Comparison of ENCODE assay signal across 22 mouse cellular contexts in genomic region chr15:38169191-38169590, GRCm38 (mm10).
DNase-seq lines count a peak whose midpoint lies in the region; ATAC-seq and TF ChIP-seq lines count a peak whose summit lies in the region.
"Had no signal": no experiment of that assay in that cellular context is flagged by ENCODE, and none has a peak within 500 bp of the region (broad histone marks: within the 10 kb centered on the region; RNA-seq: fewer than 3 reads in every experiment).

No protein-coding gene starts in this region.

- no peaks in the 10 kb centered on the region for H3K36me3 ChIP-seq in heart, embryonic 13.5 days
- H3K36me3 ChIP-seq in lung, embryonic 14.5 days (ENCODE audit: insufficient read depth): no peaks in the 10 kb centered on the region
- no peaks in the 10 kb centered on the region for H3K36me3 ChIP-seq in limb, embryonic 10.5 days
- no peaks in the 10 kb centered on the region for H3K36me3 ChIP-seq in limb, embryonic 11.5 days (ENCODE audit: control insufficient read depth, insufficient read depth, low read length)
- H3K36me3 ChIP-seq in intestine, postnatal 0 days (ENCODE audit: control insufficient read depth, insufficient read depth): no peaks in the 10 kb centered on the region
- H3K36me3 ChIP-seq: embryonic facial prominence, embryonic 12.5 days; hindbrain, embryonic 13.5 days; liver, embryonic 12.5 days had no signal

- peak overlapping the region; percentile 53 for H3K4me2 ChIP-seq in heart, embryonic 13.5 days
- no peak overlapping the region for H3K4me2 ChIP-seq in lung, embryonic 14.5 days
- no peak overlapping the region for H3K4me2 ChIP-seq in limb, embryonic 11.5 days (ENCODE audit: low read depth, severe bottlenecking)
- no peak overlapping the region for H3K4me2 ChIP-seq in intestine, postnatal 0 days (replicated peaks; ENCODE audit: low read depth)
- H3K4me2 ChIP-seq: embryonic facial prominence, embryonic 12.5 days; hindbrain, embryonic 13.5 days; liver, embryonic 12.5 days had no signal

- H3K4me3 ChIP-seq in heart, embryonic 13.5 days: peak overlapping the region; percentile 11; the same call in 1 of the 2 replicates
- H3K4me3 ChIP-seq in lung, embryonic 14.5 days (ENCODE audit: low read depth, low read length): no peak overlapping the region
- no peak overlapping the region for H3K4me3 ChIP-seq in limb, embryonic 10.5 days
- H3K4me3 ChIP-seq in limb, embryonic 11.5 days (ENCODE audit: low read depth, low read length): no peak overlapping the region
- H3K4me3 ChIP-seq in intestine, postnatal 0 days (ENCODE audit: low read depth, low read length): no peak overlapping the region
- H3K4me3 ChIP-seq: embryonic facial prominence, embryonic 12.5 days; hindbrain, embryonic 13.5 days; liver, embryonic 12.5 days had no signal

- TF ChIP-seq CTCF in lung, embryonic 14.5 days (IDR thresholded peaks at IDR 0.05; ENCODE audit: low read depth): no peak
- no peak for TF ChIP-seq CTCF in intestine, postnatal 0 days (IDR thresholded peaks at IDR 0.05; ENCODE audit: low read depth)

- ATAC-seq in heart, embryonic 13.5 days (ENCODE audit: extremely low read depth, insufficient number of reproducible peaks, low FRiP score, low TSS enrichment): no peak
- 0 out of 2 replicates have a peak, but pooled peaks have one; percentile 4 for ATAC-seq in lung, embryonic 14.5 days (ENCODE audit: insufficient read depth)
- ATAC-seq in limb, embryonic 11.5 days (ENCODE audit: insufficient number of reproducible peaks, low FRiP score, low TSS enrichment, low read depth): no peak
- ATAC-seq in intestine, postnatal 0 days: no peak
- ATAC-seq: forebrain, embryonic 14.5 days; intestine, embryonic 16.5 days; liver, embryonic 12.5 days; liver, postnatal 0 days had no signal

- H3K9me3 ChIP-seq in heart, embryonic 13.5 days: no peaks in the 10 kb centered on the region
- no peaks in the 10 kb centered on the region for H3K9me3 ChIP-seq in lung, embryonic 14.5 days (ENCODE audit: low read depth, low read length)
- H3K9me3 ChIP-seq in limb, embryonic 10.5 days (replicated peaks): no peaks in the 10 kb centered on the region
- H3K9me3 ChIP-seq in limb, embryonic 11.5 days (ENCODE audit: control insufficient read depth, low read length): no peaks in the 10 kb centered on the region
- no peaks in the 10 kb centered on the region for H3K9me3 ChIP-seq in intestine, postnatal 0 days (ENCODE audit: control insufficient read depth)
- H3K9me3 ChIP-seq: embryonic facial prominence, embryonic 12.5 days; hindbrain, embryonic 13.5 days; liver, embryonic 12.5 days had no signal

- peaks cover 73% of the 10 kb centered on the region for H3K27me3 ChIP-seq in heart, embryonic 13.5 days (replicated peaks)
- H3K27me3 ChIP-seq in lung, embryonic 14.5 days (ENCODE audit: insufficient read depth, low read length): no peaks in the 10 kb centered on the region
- peaks cover 14% of the 10 kb centered on the region for H3K27me3 ChIP-seq in limb, embryonic 10.5 days (ENCODE audit: low read depth, poor library complexity, severe bottlenecking)
- no peaks in the 10 kb centered on the region; the same call in 1 of the 2 replicates for H3K27me3 ChIP-seq in limb, embryonic 11.5 days (ENCODE audit: control insufficient read depth, insufficient read depth, low read length)
- no peaks in the 10 kb centered on the region for H3K27me3 ChIP-seq in intestine, postnatal 0 days (replicated peaks; ENCODE audit: control insufficient read depth, insufficient read depth, low read length)
- H3K27me3 ChIP-seq: embryonic facial prominence, embryonic 12.5 days; hindbrain, embryonic 13.5 days had no signal

- 0 out of 2 replicates have a peak overlapping the region, but pooled peaks have one; percentile 17 for H3K27ac ChIP-seq in heart, embryonic 13.5 days (replicated peaks)
- no peak overlapping the region for H3K27ac ChIP-seq in lung, embryonic 14.5 days (ENCODE audit: low read depth)
- H3K27ac ChIP-seq in limb, embryonic 10.5 days: 0 out of 2 replicates have a peak overlapping the region, but pooled peaks have one; percentile 53
- 0 out of 2 replicates have a peak overlapping the region, but pooled peaks have one; percentile 21 for H3K27ac ChIP-seq in limb, embryonic 11.5 days (replicated peaks; ENCODE audit: low read depth, low read length)
- no peak overlapping the region for H3K27ac ChIP-seq in intestine, postnatal 0 days (ENCODE audit: low read depth, low read length)
- H3K27ac ChIP-seq: embryonic facial prominence, embryonic 12.5 days; hindbrain, embryonic 13.5 days; liver, embryonic 12.5 days had no signal

- no peak overlapping the region for H3K9ac ChIP-seq in heart, embryonic 13.5 days
- H3K9ac ChIP-seq in lung, embryonic 14.5 days: no peak overlapping the region
- no peak overlapping the region for H3K9ac ChIP-seq in limb, embryonic 11.5 days (ENCODE audit: low read length)
- H3K9ac ChIP-seq in intestine, postnatal 0 days (ENCODE audit: low read depth, low read length): no peak overlapping the region
- H3K9ac ChIP-seq: embryonic facial prominence, embryonic 12.5 days; hindbrain, embryonic 13.5 days; liver, embryonic 12.5 days; liver, postnatal 0 days had no signal

- DNase-seq in heart, adult 18-20 months: no peak
- no peak for DNase-seq in lung, embryonic 14.5 days
- DNase-seq in lung, postnatal 10 days: no peak
- no peak for DNase-seq in limb, embryonic 10.5 days (ENCODE audit: low spot score)
- no peak for DNase-seq in limb, embryonic 11.5 days (ENCODE audit: low spot score)
- DNase-seq: adrenal gland, postnatal 25 days; B cell, adult 2 months; cerebellum, adult 11-12 months; cerebellum, adult 9-11 months; gastrocnemius, postnatal 14 days; kidney, adult 9 months; kidney, postnatal 10 days; liver, postnatal 0 days; midbrain, embryonic 14.5 days; thymus, postnatal 14 days had no signal

- 47% methylated on average over 8 of the region's 8 CpGs for WGBS in heart, embryonic 13.5 days
- 65% methylated on average over 8 of the region's 8 CpGs for WGBS in lung, embryonic 14.5 days
- WGBS in limb, embryonic 10.5 days: 82% methylated on average over 8 of the region's 8 CpGs
- 69% methylated on average over 8 of the region's 8 CpGs for WGBS in limb, embryonic 11.5 days
- 75% methylated on average over 8 of the region's 8 CpGs for WGBS in intestine, postnatal 0 days

- peaks cover 53% of the 10 kb centered on the region for H3K4me1 ChIP-seq in heart, embryonic 13.5 days
- 0 out of 2 replicates have a peak, but pooled peaks cover 3% of the 10 kb centered on the region for H3K4me1 ChIP-seq in lung, embryonic 14.5 days (ENCODE audit: insufficient read depth)
- H3K4me1 ChIP-seq in limb, embryonic 10.5 days: peaks cover 22% of the 10 kb centered on the region
- peaks cover 7% of the 10 kb centered on the region; the same call in 1 of the 2 replicates for H3K4me1 ChIP-seq in limb, embryonic 11.5 days (ENCODE audit: control insufficient read depth, insufficient read depth, low read length)
- H3K4me1 ChIP-seq in intestine, postnatal 0 days (replicated peaks; ENCODE audit: control insufficient read depth, insufficient read depth, low read length): no peaks in the 10 kb centered on the region
- H3K4me1 ChIP-seq: hindbrain, embryonic 13.5 days; liver, embryonic 12.5 days had no signal

Comparison
In these comparisons a context has a peak if more than half of its experiments do, and no peak if none do; other contexts are left out.
1. H3K27ac ChIP-seq: peak in heart, embryonic 13.5 days (single experiment), limb, embryonic 10.5 days (single experiment) and limb, embryonic 11.5 days (single experiment); none in lung, embryonic 14.5 days (single experiment) and intestine, postnatal 0 days (single experiment).